ENCODE assay signal across 9 mouse cellular contexts in genomic region chr12:108541088-108541487, GRCm38 (mm10). TPM values are rescaled to one million over a fixed set of nuclear protein-coding genes. Genes with fewer than 3 reads are reported as not detected.
A peak's percentile ranks its signal among the peaks of the same experiment; 100 is the strongest.
DNase-seq lines count a peak whose midpoint lies in the region; ATAC-seq and TF ChIP-seq lines count a peak whose summit lies in the region.
"Had no signal": no experiment of that assay in that cellular context is flagged by ENCODE, and none has a peak within 500 bp of the region (broad histone marks: within the 10 kb centered on the region; RNA-seq: fewer than 3 reads in every experiment).

No protein-coding gene starts in this region.

- H3K4me1 ChIP-seq in forebrain, embryonic 16.5 days (replicated peaks; ENCODE audit: control insufficient read depth, insufficient read depth, low read length) = no peaks in the 10 kb centered on the region
- H3K4me1 ChIP-seq: hindbrain, embryonic 15.5 days had no signal

- H3K4me2 ChIP-seq in forebrain, embryonic 16.5 days (ENCODE audit: low read length) = no peak overlapping the region
- H3K4me2 ChIP-seq: hindbrain, embryonic 15.5 days had no signal

- peak; percentile 61 for ATAC-seq in forebrain, embryonic 16.5 days

- no peak overlapping the region for H3K27ac ChIP-seq in gastrocnemius, adult 2 months
- no peak overlapping the region for H3K27ac ChIP-seq in forebrain, embryonic 16.5 days (ENCODE audit: low read length)
- H3K27ac ChIP-seq: hindbrain, embryonic 15.5 days had no signal

- no peaks in the 10 kb centered on the region for H3K79me2 ChIP-seq in C2C12 (ENCODE audit: control insufficient read depth, insufficient read depth)

- H3K9ac ChIP-seq in forebrain, embryonic 16.5 days (replicated peaks; ENCODE audit: low read depth, low read length) = no peak overlapping the region
- H3K9ac ChIP-seq: hindbrain, embryonic 15.5 days had no signal

- H3K79me3 ChIP-seq in C2C12 (ENCODE audit: low read depth) = no peaks in the 10 kb centered on the region

- WGBS in forebrain, embryonic 16.5 days = 30% methylated on average over 6 of the region's 6 CpGs

- no peaks in the 10 kb centered on the region for H3K9me3 ChIP-seq in forebrain, embryonic 16.5 days (ENCODE audit: control insufficient read depth, low read length)
- H3K9me3 ChIP-seq: hindbrain, embryonic 15.5 days had no signal

- intact Hi-C loops in gastrocnemius, adult 2 months (cut with DNase I) = no loop called here
- intact Hi-C loops in left cerebral cortex, postnatal 25 days (cut with DNase I) = no loop called here

- peak; percentile 47 for DNase-seq in gastrocnemius, adult 2 months
- DNase-seq in gastrocnemius, postnatal 10 days = no peak
- DNase-seq in c-Kit-negative CD71-positive TER-119-positive erythroid progenitor cells, embryonic 14.5 days (ENCODE audit: low read depth, low spot score) = peak; percentile 12
- DNase-seq in left cerebral cortex, postnatal 25 days (ENCODE audit: low spot score in 2 of 2) = peak; percentile 50 to 77
- peak; percentile 59 for DNase-seq in naive thymus-derived CD4-positive, alpha-beta T cell, adult 2 months (ENCODE audit: low read depth)
- DNase-seq in urinary bladder, adult 2 months (ENCODE audit: low spot score) = no peak

- H3K36me3 ChIP-seq in C2C12 (ENCODE audit: control insufficient read depth, insufficient read depth) = peaks cover 24% of the 10 kb centered on the region
- peaks cover 5% of the 10 kb centered on the region; the same call in 1 of the 2 replicates for H3K36me3 ChIP-seq in forebrain, embryonic 16.5 days (ENCODE audit: control insufficient read depth, insufficient read depth)

- H3K27me3 ChIP-seq in C2C12 (ENCODE audit: control insufficient read depth, insufficient read depth, insufficient read length) = no peaks in the 10 kb centered on the region
- no peaks in the 10 kb centered on the region for H3K27me3 ChIP-seq in forebrain, embryonic 16.5 days (replicated peaks; ENCODE audit: control insufficient read depth, insufficient read depth, low read length)
- H3K27me3 ChIP-seq: hindbrain, embryonic 15.5 days had no signal

- TF ChIP-seq CTCF in gastrocnemius, adult 2 months (IDR thresholded peaks at IDR 0.05) = peak; percentile 86
- TF ChIP-seq CTCF in C2C12 (IDR thresholded peaks at IDR 0.05; ENCODE audit: control insufficient read depth, insufficient read depth, insufficient read length) = peak; percentile 52

- no peak overlapping the region for H3ac ChIP-seq in C2C12 (ENCODE audit: control insufficient read depth, insufficient read length, low read depth)

- no peak overlapping the region for H3K4me3 ChIP-seq in gastrocnemius, adult 2 months
- no peak overlapping the region for H3K4me3 ChIP-seq in C2C12 (ENCODE audit: insufficient read depth, poor library complexity, severe bottlenecking)
- no peak overlapping the region for H3K4me3 ChIP-seq in forebrain, embryonic 16.5 days (replicated peaks; ENCODE audit: low read length)
- H3K4me3 ChIP-seq: hindbrain, embryonic 15.5 days had no signal

TF ChIP-seq in C2C12, 6 proteins besides CTCF, POLR2A, EP300 and RAD21:
- TF ChIP-seq MYOG (IDR thresholded peaks at IDR 0.05; ENCODE audit: control insufficient read depth, extremely low read depth, insufficient read length) (no peak), USF1 (IDR thresholded peaks at IDR 0.05; ENCODE audit: low read depth) (no peak), FOSL1 (IDR thresholded peaks at IDR 0.05; ENCODE audit: insufficient read depth, low read length, poor library complexity, severe bottlenecking) (no peak), MAX (IDR thresholded peaks at IDR 0.05) (no peak), CEBPB (IDR thresholded peaks at IDR 0.05; ENCODE audit: low read depth) (no peak), MYOD1 (IDR thresholded peaks at IDR 0.05; ENCODE audit: control insufficient read depth, insufficient read length, low read depth) (no peak)

RNA-seq across cellular contexts. Expression of gene Evl, which starts 13.4 kb away (rescaled TPM):
- total RNA-seq in gastrocnemius, adult 2 months (2021) = 10 to 100 TPM in 1 of 2 experiments, 1 to 10 TPM in 1; 10.0 to 17.7 TPM
- total RNA-seq in gastrocnemius, postnatal 10 days (2021) = 10 to 100 TPM; 46.3 to 55.1 TPM
- polyA plus RNA-seq in C2C12 (2012; fragmentation: generic; extraction: Trizol) = 89.9 TPM
- polyA plus RNA-seq in forebrain, embryonic 16.5 days (2015; fragmentation: Nextera tagmentation; extraction: Ambion mirVana) = 196 and 218 TPM in 2 replicates
- total RNA-seq in left cerebral cortex, postnatal 25 days (2021) = 100 to 1,000 TPM; 260 to 266 TPM
- polyA plus RNA-seq in urinary bladder, adult 2 months (2012; rRNA removed) = 42.4 and 43.9 TPM in 2 replicates

Comparison
In these comparisons a context has a peak if more than half of its experiments do, and no peak if none do; other contexts are left out.
1. DNase-seq: peak in gastrocnemius, adult 2 months (single experiment), c-Kit-negative CD71-positive TER-119-positive erythroid progenitor cells, embryonic 14.5 days (single experiment), left cerebral cortex, postnatal 25 days (2 of 2) and naive thymus-derived CD4-positive, alpha-beta T cell, adult 2 months (single experiment); none in gastrocnemius, postnatal 10 days (single experiment) and urinary bladder, adult 2 months (single experiment).
2. RNA of gene Evl, which starts 13.4 kb away (total RNA-seq): 260 to 266 TPM in left cerebral cortex, postnatal 25 days; 46.3 to 55.1 TPM in gastrocnemius, postnatal 10 days and 10.0 to 17.7 TPM in gastrocnemius, adult 2 months; every median in the first group is over 4 times any median in the second.